Mouse (Mus musculus): ENCODE measurements around the gene Defb45.

GRCm38 (mm10) chr2:152601275-152601960 lies 2.2 kb upstream of the Defb45 start:
- TF ChIP-seq CTCF (IDR thresholded peaks at IDR 0.05; ENCODE audit: borderline replicate concordance, control insufficient read depth, extremely low read depth, insufficient read depth, low read length, poor library complexity) (peak; percentile 19; the same call in 1 of the 2 replicates), POLR2A (IDR thresholded peaks at IDR 0.05; ENCODE audit: control insufficient read depth, extremely low read depth, insufficient read depth, low read length, poor library complexity) (no peak)

Measured in thymus, adult 2 months (tissue).